Mouse (Mus musculus) intestine, embryonic 15.5 days (tissue): ENCODE data around the gene 2210407C18Rik. TPM values are rescaled to one million over a fixed set of nuclear protein-coding genes. Genes with fewer than 3 reads are reported as not detected.

Experiments used
- ATAC-seq: fragments of 200-750 bp; cut with Nextera tagmentation; 2 replicates; pipeline ENCODE4 v1.8.0; 2017; ENCODE audit warnings: moderate TSS enrichment, moderate library complexity
- H3K27ac ChIP-seq: fragments of 300-500 bp; sonication (generic); 2 replicates; pipeline ENCODE4 v1.5.1; 2015; ENCODE audit warnings: mild to moderate bottlenecking, inconsistent platforms
- H3K27me3 ChIP-seq: fragments of 300-500 bp; sonication (generic); replicated peaks from 2 replicates; pipeline ENCODE4 v1.6.1; 2015; ENCODE audit warnings: inconsistent platforms
- H3K36me3 ChIP-seq: fragments of 300-500 bp; sonication (generic); 2 replicates; pipeline ENCODE4 v1.6.1; 2015; ENCODE audit warnings: inconsistent platforms
- H3K4me1 ChIP-seq: fragments of 300-500 bp; sonication (generic); replicated peaks from 2 replicates; pipeline ENCODE4 v1.6.1; 2015; ENCODE audit warnings: inconsistent platforms
- H3K4me2 ChIP-seq: fragments of 300-500 bp; sonication (generic); replicated peaks from 2 replicates; pipeline ENCODE4 v1.6.1; 2015; ENCODE audit warnings: mild to moderate bottlenecking, inconsistent platforms
- H3K4me3 ChIP-seq: fragments of 300-500 bp; sonication (generic); replicated peaks from 2 replicates; pipeline ENCODE4 v1.5.1; 2015; ENCODE audit warnings: inconsistent platforms
- H3K9ac ChIP-seq: fragments of 300-500 bp; sonication (generic); 2 replicates; pipeline ENCODE4 v1.6.1; 2015; ENCODE audit warnings: inconsistent platforms
- H3K9me3 ChIP-seq: fragments of 300-500 bp; sonication (generic); 2 replicates; pipeline ENCODE4 v1.6.1; 2016; ENCODE audit warnings: inconsistent platforms
- WGBS: fragments of 180-500 bp; shearing (Covaris S2); methylation state at CpG from one replicate; pipeline ENCODE4 v1.1.7; 2015; 5-methylcytosine and 5-hydroxymethylcytosine counted together
- polyA plus RNA-seq: library from polyadenylated mRNA; unstranded; fragments of >200 nt; fragmentation: Nextera tagmentation; extraction: Ambion mirVana; gene quantifications from 2 replicates; pipeline ENCODE4 v1.2.1, GENCODE M21; 2015

Gene 2210407C18Rik
- polyA plus RNA-seq, 1 experiment from 2014 or later, result not detected

DNA sequence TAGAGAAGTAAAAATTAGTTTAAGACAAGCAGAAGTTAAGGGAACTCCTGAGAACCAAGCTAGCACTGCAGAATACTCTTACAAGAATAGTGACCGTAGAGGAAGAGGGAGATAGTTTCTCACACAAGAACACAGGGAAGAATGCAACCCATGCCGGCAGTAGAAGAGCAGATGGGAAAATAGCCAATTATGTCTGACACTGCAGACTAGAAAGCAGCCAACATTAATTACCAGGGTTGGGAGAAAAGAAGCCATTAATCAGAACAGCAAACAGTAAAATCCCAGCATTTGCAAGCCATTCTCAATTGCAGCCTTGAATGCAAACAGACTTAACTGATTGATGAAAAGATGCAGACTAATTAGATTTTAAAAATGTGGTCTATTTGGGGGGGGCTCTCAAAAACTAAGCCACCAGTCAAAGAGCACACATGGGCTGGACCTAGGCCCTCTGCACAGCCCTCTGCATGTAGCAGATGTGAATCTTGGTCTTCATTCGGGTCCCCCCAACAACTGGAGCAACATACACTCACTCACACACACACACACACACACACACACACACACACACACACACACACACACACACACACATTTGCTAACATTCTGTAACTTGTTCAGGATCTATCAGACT lies 27.1 kb downstream of the 2210407C18Rik start:
- Histone ChIP-seq H3K4me1 (no peaks in the 10 kb centered on the region), H3K27me3 (no peaks in the 10 kb centered on the region), H3K9me3 (no peaks in the 10 kb centered on the region), H3K4me3 (no peak overlapping the region), H3K4me2 (no peak overlapping the region), H3K27ac (no peak overlapping the region), H3K36me3 (no peaks in the 10 kb centered on the region), H3K9ac (no peak overlapping the region)
- WGBS, result 59% methylated on average over 3 of the region's 3 CpGs
- ATAC-seq, result no peak

DNA sequence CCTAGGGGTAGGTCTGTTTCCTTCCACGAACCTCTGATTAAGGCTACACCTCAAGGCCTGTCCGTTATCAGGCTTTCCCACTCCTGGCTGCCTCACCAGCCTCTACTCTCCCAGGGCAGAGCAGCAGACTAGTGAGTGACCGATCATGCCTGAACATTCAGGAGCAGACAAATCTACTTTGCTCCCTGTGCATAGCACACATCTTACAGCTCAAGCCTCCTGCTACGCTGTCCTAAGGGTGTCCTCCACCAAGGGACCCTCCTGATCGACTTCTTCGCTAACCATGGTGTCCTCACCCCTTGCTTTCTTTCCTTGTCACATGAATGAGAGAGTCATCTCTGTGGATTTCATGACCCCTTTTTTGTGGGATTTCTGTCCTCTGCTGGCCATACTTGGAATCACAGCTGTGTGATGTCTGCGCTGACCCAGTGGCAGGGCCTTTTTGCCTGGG lies 28.0 kb downstream of the 2210407C18Rik start:
- no peak overlapping the region for H3K4me3 ChIP-seq
- WGBS, result 70% methylated on average over 7 of the region's 7 CpGs
- no peak overlapping the region for H3K4me2 ChIP-seq
- ATAC-seq, result no peak
- no peak overlapping the region for H3K27ac ChIP-seq
- H3K36me3 ChIP-seq, result no peaks in the 10 kb centered on the region
- H3K9ac ChIP-seq, result no peak overlapping the region
- no peaks in the 10 kb centered on the region for H3K4me1 ChIP-seq
- H3K9me3 ChIP-seq, result no peaks in the 10 kb centered on the region
- no peaks in the 10 kb centered on the region for H3K27me3 ChIP-seq

DNA sequence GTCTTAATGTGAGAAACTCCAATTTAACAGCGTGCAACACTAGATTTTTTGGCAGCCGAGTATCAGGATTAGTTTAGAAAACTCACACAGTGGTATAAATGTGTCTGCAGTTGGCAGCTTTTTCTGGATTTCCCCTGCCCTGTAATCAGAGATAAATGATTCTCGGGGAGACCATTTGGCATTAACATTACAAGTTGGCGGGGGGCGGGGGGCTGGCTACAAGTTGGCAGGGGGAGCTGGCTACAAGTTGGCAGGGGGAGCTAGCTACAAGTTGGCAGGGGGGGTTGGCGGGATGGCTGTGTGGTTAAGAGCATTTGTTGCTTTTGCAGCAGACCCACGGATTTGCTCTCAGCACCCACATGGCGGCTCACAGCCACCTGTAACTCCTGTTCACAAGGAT lies 37.2 kb downstream of the 2210407C18Rik start:
- no peak for ATAC-seq
- Histone ChIP-seq H3K27me3 (no peaks in the 10 kb centered on the region), H3K9ac (no peak overlapping the region), H3K4me1 (no peaks in the 10 kb centered on the region), H3K4me3 (no peak overlapping the region), H3K36me3 (no peaks in the 10 kb centered on the region), H3K4me2 (no peak overlapping the region), H3K9me3 (no peaks in the 10 kb centered on the region), H3K27ac (no peak overlapping the region)
- WGBS, result 79% methylated on average over 8 of the region's 8 CpGs

DNA sequence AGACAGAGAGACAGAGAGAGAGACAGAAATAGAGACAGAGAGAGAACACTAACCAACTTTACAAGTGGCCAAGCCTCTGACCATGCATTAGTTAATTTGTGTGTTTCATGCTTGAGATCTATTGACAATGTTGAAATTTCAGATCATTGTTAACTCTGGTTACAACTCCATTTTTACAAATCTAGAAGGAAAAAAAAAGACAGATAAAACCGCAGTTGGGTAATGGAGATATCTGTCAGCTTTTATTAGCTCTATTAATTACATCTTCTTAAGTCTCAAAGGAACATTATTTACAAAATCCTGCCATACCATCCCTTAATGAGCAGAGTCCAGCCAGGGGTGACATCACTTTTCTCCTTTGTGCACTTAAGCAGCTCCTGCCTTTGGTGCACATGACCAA lies 38.4 kb downstream of the 2210407C18Rik start, which contains the start of gene Olfr325:
TSS of gene Olfr325 (plus strand) at position 301 of the 400 bp plus-strand sequence.
- no peak within 1 kb of the TSS for H3K4me3 ChIP-seq
- no peak within 1 kb of the TSS for H3K9ac ChIP-seq
- ATAC-seq, result no peak
- H3K36me3 ChIP-seq, result no peaks in the 10 kb centered on the region
- WGBS, result 41% methylated on average over 1 of the region's 1 CpGs
- H3K27me3 ChIP-seq, result no peaks in the 10 kb centered on the region
- no peak within 1 kb of the TSS for H3K4me2 ChIP-seq
- H3K4me1 ChIP-seq, result no peaks in the 10 kb centered on the region
- no peaks in the 10 kb centered on the region for H3K9me3 ChIP-seq
- no peak within 1 kb of the TSS for H3K27ac ChIP-seq

DNA sequence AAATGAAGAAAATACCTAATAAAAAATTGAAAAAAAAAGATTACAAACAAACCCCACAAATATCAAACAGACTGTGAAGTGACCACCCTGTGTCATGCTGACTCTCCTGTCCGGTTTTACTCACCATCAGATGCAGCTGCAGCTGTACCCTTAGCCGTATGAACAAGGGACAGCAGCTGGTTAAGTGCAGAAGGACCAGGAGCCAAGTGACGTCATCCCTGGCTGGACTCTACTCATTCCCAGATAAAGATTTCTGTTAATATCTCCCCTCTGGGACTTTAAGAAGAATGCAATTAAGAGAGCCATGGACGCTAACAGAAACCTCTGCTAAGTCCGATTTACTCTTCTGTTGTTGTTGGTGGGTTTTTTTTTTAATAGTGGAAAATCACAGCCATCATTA lies 45.5 kb downstream of the 2210407C18Rik start, which contains the start of gene Olfr224:
TSS of gene Olfr224 (minus strand) at position 149 of the 400 bp plus-strand sequence.
- H3K36me3 ChIP-seq, result no peaks in the 10 kb centered on the region
- H3K4me2 ChIP-seq, result no peak within 1 kb of the TSS
- H3K27ac ChIP-seq, result no peak within 1 kb of the TSS
- H3K27me3 ChIP-seq, result no peaks in the 10 kb centered on the region
- no peaks in the 10 kb centered on the region for H3K4me1 ChIP-seq
- 67% methylated on average over 5 of the region's 5 CpGs for WGBS
- no peaks in the 10 kb centered on the region for H3K9me3 ChIP-seq
- no peak within 1 kb of the TSS for H3K4me3 ChIP-seq
- ATAC-seq, result no peak
- H3K9ac ChIP-seq, result no peak within 1 kb of the TSS

Other genes with a start within 250 kb of the 2210407C18Rik start
- gene Lypd8, start 237.0 kb downstream of the 2210407C18Rik start, polyA plus RNA-seq, result 874 and 977 TPM in 2 replicates
- 0.20 TPM in 1 of 2 replicates, not detected in the other for gene 1810065E05Rik, start 195.0 kb downstream of the 2210407C18Rik start, polyA plus RNA-seq
- gene Gm12253, start 183.5 kb downstream of the 2210407C18Rik start, polyA plus RNA-seq, result not detected in 2 replicates
- gene Lypd9, start 163.2 kb downstream of the 2210407C18Rik start, polyA plus RNA-seq, result not detected in 2 replicates
- gene Olfr30, start 153.8 kb downstream of the 2210407C18Rik start, polyA plus RNA-seq, result not detected in 2 replicates
- gene Olfr332, start 123.5 kb downstream of the 2210407C18Rik start, polyA plus RNA-seq, result not detected in 2 replicates
- gene Olfr331, start 113.5 kb downstream of the 2210407C18Rik start, polyA plus RNA-seq, result not detected in 2 replicates
- not detected in 2 replicates for gene Olfr330, start 81.2 kb downstream of the 2210407C18Rik start, polyA plus RNA-seq
- gene Olfr329-ps, start 69.7 kb downstream of the 2210407C18Rik start, polyA plus RNA-seq, result not detected in 2 replicates
- 0.05 TPM in 1 of 2 replicates, not detected in the other for gene Olfr328, start 60.4 kb downstream of the 2210407C18Rik start, polyA plus RNA-seq
- gene Olfr224, start 45.5 kb downstream of the 2210407C18Rik start, polyA plus RNA-seq, result not detected in 2 replicates
- not detected in 2 replicates for gene Olfr325, start 38.3 kb downstream of the 2210407C18Rik start, polyA plus RNA-seq
- not detected in 2 replicates for gene Olfr324, start 21.0 kb downstream of the 2210407C18Rik start, polyA plus RNA-seq
- not detected in 2 replicates for gene Olfr323, start 14.4 kb upstream of the 2210407C18Rik start, polyA plus RNA-seq
- 0.16 and 0.23 TPM in 2 replicates for gene Trim58, start 24.4 kb upstream of the 2210407C18Rik start, polyA plus RNA-seq
- not detected in 2 replicates for gene Olfr322, start 42.7 kb upstream of the 2210407C18Rik start, polyA plus RNA-seq
- not detected in 2 replicates for gene Olfr320, start 65.0 kb upstream of the 2210407C18Rik start, polyA plus RNA-seq
- gene Olfr319, start 83.1 kb upstream of the 2210407C18Rik start, polyA plus RNA-seq, result not detected in 2 replicates
- gene Olfr318, start 107.9 kb upstream of the 2210407C18Rik start, polyA plus RNA-seq, result not detected in 2 replicates
- gene Olfr317, start 123.1 kb upstream of the 2210407C18Rik start, polyA plus RNA-seq, result not detected in 2 replicates
- not detected in 2 replicates for gene Olfr316, start 136.7 kb upstream of the 2210407C18Rik start, polyA plus RNA-seq
- not detected in 2 replicates for gene Olfr315, start 157.1 kb upstream of the 2210407C18Rik start, polyA plus RNA-seq
- gene Olfr314, start 166.9 kb upstream of the 2210407C18Rik start, polyA plus RNA-seq, result not detected in 2 replicates
- 16.8 and 17.2 TPM in 2 replicates for gene Fam183b, start 185.9 kb upstream of the 2210407C18Rik start, polyA plus RNA-seq
- not detected in 2 replicates for gene Olfr313, start 198.9 kb upstream of the 2210407C18Rik start, polyA plus RNA-seq
- gene Olfr312, start 213.2 kb upstream of the 2210407C18Rik start, polyA plus RNA-seq, result not detected in 2 replicates
- gene Olfr311, start 223.2 kb upstream of the 2210407C18Rik start, polyA plus RNA-seq, result not detected in 2 replicates
- 5.4 and 6.1 TPM in 2 replicates for gene Gm12258, start 231.1 kb upstream of the 2210407C18Rik start, polyA plus RNA-seq